Mouse (Mus musculus): ENCODE data around the gene Gsdma3.

DNA sequence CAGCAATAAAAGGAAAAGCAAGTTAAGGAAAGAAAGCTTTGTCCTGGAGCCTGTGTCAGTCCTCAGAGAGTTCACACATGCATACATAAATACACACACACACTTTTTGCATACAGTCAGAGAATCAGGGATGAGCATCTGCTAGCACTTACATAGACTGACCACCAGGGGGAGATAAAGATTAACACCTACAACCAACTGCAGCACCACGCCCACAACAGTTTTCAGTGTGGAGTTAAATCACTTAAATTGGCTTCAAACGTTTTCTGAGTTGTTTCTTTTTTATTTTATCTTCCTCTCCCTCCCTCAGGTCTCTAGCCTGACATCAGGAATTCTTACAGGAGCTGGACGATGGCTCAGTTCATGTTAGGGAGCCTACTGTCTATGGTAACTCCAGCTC, 19.4 kb upstream of the Gsdma3 start:
- TF ChIP-seq GATA1 (IDR thresholded peaks at IDR 0.05; ENCODE audit: borderline replicate concordance, low read length) = no peak
- TF ChIP-seq FLI1 (IDR thresholded peaks at IDR 0.05; ENCODE audit: low read length) = no peak

All from megakaryocyte, embryonic 14.5 days (primary cell).